Mouse (Mus musculus) lung, postnatal 14 days (tissue): ENCODE measurements around the gene Speer4f1.
"Not testable (repeated sequence)": the region's sequence is repeated elsewhere in the genome, so short reads cannot be mapped to it uniquely, and the experiment has no call there.

Experiments
- DNase-seq: peaks from one replicate; pipeline ENCODE4 v3.0.0; 2021

Gene Speer4f1

GRCm38 (mm10) chr5:17475798-17476197 is at the start of gene Speer4f1:
Speer4f1 (plus strand) TSS chr5:17476098.
- DNase-seq, result not testable (repeated sequence)

DNA sequence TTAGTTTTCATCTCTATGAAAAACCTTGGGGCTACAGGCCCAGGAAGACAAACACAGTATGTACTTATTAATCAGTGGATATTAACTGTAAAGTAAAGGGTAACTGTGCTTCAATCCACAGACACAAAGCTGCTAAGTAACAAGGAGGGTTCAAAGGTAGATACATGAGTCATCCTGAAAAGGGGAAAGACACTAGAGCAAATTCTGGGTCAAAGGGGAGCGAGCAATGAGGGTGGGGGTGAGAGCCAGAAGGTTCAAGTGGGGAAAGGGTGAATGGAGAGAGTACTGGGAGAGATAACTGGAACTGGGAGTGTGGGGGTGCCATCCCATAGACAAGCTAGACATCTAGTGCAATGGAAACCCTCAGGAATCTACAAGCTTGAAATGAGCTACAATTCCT is 49.0 kb upstream of the Speer4f1 start:
- no peak for DNase-seq

- no peak for DNase-seq
Measured at GRCm38 (mm10) chr5:17434721-17435120, 41.2 kb upstream of the Speer4f1 start.

DNA sequence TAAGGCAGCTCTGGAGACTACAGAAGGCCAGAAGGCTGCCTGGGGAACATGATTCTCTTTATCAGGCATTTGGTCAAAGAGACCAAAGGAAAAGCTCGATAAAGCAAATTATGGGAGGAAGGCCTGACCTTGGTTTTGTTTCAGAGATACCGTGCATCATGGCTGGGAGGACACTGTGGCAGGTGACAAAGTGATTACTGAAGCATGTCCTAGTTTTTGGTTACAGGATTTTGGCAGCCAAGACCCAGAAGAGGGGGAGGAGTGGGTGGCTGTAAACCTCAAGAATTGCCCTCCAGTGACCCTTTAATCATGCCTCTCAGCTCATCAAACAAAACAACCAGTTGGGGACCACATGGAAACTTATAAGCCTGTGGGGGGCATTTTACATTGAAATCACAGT is 39.7 kb upstream of the Speer4f1 start:
- DNase-seq, result no peak

GRCm38 (mm10) chr5:17439487-17440102 is 36.3 kb upstream of the Speer4f1 start:
- no peak for DNase-seq

DNA sequence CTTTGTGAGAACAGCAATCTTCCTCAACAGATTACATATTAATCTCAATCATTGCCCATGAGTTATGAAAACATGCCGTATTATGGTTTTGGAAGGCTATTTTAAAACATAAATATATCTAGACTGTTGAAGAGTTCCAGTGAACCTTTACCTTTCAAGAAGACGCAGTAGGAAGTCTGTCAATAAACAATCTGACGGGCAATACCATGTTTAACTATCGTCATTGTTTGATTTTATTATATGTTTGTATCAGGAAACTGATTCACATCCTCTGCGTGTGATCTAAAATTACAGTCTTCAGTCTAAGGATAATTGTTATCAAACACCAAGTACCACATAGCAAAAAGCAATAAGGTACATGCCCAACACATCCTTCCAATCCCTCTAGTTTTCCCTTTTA is 21.8 kb upstream of the Speer4f1 start:
- no peak for DNase-seq

- no peak for DNase-seq
Measured at GRCm38 (mm10) chr5:17454952-17455586, 20.8 kb upstream of the Speer4f1 start.

DNA sequence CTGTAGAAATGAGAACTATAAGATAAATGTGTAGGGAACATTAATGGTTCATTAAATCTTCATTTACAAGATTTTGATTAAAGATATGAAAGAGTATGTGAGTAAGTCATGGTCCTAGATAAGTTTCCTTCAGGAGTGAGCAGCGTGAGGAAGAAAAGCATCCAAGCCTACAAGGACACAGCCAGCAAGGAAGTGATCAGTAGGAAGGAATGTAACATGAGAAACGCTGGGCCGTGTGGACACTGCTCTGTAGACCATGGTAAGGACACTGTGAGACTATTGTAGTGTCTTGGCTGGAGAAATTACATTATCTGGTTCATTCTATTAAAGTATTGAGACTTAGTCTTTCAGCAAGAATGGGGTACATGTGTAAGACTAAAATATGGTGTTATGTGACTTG is 19.2 kb upstream of the Speer4f1 start:
- no peak for DNase-seq

- not testable (repeated sequence) for DNase-seq
Measured at GRCm38 (mm10) chr5:17468120-17468519, 7.8 kb upstream of the Speer4f1 start.

GRCm38 (mm10) chr5:17476476-17476875 is 578 bp downstream of the Speer4f1 start:
- no peak for DNase-seq

DNA sequence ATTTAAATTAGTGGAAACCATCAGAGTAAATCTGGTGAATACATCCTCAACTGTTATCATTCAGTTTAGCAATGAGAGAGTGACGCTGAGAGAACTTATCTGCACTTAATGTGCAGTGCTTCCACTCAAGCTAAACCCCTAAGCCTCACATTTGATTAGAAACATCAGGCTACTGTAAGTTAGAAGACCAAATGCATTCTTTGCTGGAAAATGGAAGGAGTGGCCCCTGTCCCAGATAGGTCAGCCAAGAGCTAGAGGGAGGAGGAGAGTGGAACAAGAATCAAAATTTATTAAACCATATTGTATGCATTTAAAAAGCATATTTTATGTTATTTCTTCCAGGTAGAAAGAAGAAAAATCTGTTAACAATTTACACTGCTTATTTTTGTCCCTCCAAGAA is 14.0 kb downstream of the Speer4f1 start:
- DNase-seq, result no peak

GRCm38 (mm10) chr5:17495616-17496015 is 19.7 kb downstream of the Speer4f1 start:
- DNase-seq, result no peak

DNA sequence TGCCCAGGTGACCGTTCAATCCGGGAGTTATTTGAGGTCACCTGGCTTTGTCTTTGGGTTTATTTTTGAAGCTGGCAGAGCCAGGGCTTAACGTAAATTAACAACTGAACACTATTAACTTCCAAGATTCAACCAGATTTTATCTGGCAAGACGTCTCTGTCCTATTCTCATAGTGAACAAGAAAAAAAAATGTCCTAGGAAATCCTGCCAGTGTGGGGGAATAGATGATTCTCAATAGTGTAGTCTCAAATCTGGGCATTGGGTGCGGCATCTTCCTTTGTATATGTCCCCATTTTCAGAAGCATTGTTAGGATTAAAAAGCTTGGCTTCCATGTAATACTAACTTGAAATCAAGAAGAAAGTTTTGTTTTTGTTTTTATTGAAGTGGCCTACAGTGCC is 20.8 kb downstream of the Speer4f1 start:
- no peak for DNase-seq

DNA sequence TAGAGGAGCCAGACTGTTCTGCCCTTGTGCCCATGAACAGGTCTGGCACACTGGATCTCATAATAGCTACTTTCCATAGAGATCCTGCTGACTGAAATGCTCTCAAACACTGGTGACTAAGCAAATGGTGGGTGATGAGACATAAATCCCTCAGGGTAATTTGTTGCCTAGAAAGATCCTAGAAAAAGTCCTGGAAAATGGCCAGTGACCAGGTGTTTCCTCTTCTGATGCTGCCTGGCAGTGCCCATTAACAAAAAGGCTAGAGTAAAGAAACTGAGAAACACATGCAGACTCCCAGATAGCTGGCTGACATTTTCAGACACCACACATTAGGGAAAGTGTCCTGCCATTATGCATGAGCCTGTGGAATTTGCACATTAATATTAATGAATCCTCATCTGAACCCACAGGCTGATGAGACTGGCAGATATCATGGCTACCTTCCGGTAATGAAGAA is 24.0 kb downstream of the Speer4f1 start:
- no peak for DNase-seq

- no peak for DNase-seq
Measured at GRCm38 (mm10) chr5:17500866-17501265, 25.0 kb downstream of the Speer4f1 start.

DNA sequence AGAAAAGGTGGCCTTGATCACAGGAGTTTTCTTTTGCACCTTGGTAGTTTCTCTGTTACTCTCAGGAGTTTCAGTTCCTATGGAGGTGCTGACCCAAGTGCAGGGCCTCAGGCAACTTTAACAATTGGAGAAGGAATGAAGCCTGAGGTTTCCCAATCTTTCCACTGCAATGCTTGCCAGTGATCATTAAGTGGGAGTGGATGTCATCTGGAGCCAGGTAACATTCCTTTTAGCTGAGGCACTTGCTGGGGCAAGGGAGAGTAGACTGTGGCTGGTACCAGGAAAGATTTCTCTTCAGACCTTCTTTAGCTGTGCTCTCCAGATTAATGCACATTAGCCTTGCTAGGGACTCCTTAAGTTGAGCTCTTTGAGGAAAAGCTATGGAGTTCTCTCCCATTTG is 29.6 kb downstream of the Speer4f1 start:
- no peak for DNase-seq

GRCm38 (mm10) chr5:17508038-17508437 is 32.1 kb downstream of the Speer4f1 start:
- DNase-seq, result no peak
